Mouse (Mus musculus): ENCODE results near the gene Ccl22.

Ccl22 gene

GRCm38 (mm10) chr8:94745476-94746184, at the start of gene Ccl22:
TSS of gene Ccl22 (plus strand) at chr8:94745590.
- no peak for DNase-seq

- peak; percentile 69 to 78 for DNase-seq
Observed at GRCm38 (mm10) chr8:94695994-94696384, 49.4 kb upstream of the Ccl22 start, which contains the start of gene Pllp. TSS of gene Pllp (minus strand) at chr8:94696278.

GRCm38 (mm10) chr8:94696566-94696965, 48.8 kb upstream of the Ccl22 start:
- no peak for DNase-seq

- no peak for DNase-seq
Observed at GRCm38 (mm10) chr8:94697956-94698355, 47.4 kb upstream of the Ccl22 start.

GRCm38 (mm10) chr8:94699366-94699765, 46.0 kb upstream of the Ccl22 start:
- no peak for DNase-seq

DNA sequence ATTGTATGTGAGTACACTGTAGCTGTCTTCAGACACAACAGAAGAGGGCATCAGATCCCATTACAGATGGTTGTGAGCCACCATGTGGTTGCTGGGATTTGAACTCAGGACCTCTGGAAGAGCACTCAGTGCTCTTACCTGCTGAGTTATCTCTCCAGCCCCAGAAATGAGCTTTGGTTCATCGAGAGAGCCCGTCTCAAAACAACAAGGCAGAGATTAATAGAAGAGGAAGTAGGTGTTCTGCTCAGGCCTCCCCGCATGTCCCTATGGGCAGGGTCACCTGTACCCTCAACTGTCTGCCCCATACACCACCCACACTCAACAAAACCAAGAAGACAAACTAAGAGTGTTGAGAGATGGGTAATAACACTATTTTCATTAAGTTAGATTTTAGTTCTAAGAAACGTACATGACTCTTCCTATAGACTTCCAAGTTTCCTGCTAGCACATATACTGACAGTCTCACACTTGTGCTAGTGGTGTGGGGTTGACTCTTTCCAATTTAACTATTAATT, 44.9 kb upstream of the Ccl22 start:
- DNase-seq: no peak

- DNase-seq: no peak
Observed at GRCm38 (mm10) chr8:94702156-94702555, 43.2 kb upstream of the Ccl22 start.

DNA sequence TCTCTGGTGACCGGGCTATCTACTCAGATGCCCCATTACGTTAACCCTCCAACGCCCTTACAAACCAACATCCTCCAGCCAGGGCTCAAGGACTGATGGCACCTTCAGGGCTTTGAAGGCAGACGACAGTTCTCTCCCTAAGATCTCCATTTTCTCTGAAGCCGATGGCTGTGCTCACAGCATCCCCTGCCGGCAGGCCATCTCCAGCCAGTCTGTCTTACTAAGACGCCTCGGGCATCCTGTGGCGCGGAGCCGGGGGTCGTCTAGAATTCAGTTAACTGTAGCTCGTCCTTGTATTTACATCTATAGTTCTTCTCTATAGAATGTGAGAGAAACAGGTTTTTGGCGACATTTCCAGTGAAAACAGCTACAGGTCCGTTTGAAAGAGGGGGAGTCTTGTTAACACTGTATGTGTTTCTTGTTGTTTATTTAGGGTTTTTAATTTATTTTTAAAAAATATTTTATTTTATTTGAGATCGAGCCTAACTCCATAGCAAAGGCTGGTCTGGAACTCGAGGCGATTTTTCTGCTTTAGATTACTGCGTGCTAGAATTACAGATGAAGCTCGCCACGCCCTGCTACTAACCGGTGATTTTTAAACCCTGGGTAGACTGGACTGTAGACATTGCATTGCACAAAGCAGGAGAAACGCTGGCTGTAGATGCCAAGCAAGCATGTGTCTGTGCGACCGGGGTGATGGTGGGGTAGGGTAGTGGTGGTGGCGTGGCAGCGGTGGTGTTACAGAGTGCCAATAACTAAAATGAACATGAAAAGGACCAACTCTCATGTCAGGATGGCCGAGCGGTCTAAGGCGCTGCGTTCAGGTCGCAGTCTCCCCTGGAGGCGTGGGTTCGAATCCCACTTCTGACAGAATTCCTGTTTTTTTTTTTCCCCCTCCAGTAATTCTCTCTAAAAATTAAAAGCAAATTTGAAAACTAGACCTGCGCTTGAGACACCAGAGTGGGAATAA, 42.3 kb upstream of the Ccl22 start:
- peak; percentile 87 to 91 for DNase-seq

DNA sequence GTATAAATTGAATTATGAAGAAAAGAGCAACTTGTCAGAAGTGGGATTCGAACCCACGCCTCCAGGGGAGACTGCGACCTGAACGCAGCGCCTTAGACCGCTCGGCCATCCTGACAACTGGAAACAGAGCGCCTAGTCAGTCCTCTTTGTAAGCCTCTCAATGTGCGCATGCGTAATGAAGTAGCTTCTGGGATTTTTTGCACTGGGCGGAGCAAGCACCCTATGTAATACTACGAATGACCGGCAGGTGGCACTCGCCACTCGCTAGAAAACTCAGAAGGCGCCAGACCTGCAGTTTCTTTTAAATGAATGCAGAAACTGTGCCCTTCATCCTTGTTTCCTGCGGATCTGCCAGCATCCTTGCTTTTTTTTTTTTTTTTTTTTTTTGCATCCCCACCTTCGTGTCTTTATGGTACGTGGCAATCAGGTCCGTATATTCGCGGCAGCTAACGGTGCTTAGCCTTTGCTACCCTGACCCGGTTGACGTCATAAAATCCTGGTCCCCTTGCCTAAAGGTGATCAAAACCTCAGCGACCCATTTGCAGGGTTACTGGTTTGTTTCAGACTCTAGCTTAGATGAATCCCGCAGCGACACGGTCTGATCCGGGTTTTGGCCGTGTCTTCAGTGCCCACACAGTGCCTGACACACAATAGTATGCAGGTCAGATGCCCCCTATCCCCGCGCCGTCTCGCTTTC, 41.3 kb upstream of the Ccl22 start:
- peak; percentile 96 to 97 for DNase-seq

DNA sequence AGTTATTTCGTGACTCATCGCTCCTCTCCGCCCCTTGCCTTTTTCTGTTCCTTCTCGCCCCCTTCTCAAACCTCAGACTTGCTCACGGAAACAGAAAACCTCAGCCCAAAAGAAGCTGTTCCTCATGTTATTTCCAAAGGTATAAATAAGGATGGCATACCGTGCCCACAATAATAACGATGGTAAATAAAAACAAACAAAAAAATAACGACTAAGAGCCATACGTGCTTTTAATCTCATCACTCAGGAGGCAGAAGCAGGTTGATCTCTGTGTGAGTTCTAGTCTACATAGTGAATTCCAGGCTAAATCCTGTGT, 40.8 kb upstream of the Ccl22 start:
- no peak for DNase-seq

DNA sequence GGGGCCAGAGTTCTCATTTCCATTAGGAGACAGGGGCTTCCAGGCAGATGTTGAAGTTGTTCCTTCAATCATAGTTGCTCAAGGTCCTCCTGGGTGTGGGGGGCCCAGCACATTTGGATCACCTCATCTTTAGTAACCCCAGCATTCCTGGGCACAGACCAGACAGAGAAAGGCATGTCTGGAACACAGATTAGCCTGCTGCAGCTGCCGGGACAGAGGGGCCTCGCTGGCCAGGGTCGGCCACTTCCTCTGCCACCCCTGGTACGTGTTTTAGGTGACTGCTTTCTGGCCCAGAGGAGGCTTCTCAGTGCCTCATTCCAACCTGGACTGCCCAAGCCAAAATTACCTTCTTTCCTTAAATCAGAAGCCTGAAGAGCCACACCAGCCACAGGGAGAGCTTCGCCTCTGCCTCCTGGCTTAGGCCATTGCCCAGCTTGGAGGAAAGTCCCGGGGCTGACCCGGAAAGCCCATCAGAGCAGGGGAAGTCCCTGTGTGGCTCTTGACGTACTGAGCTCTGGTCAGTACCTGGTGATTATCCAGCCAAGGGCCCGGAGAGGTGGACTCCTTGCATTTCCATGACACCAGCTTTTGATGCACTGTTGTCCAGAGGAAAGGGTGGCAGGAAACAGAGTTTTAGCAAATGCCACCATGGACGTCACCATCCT, 39.7 kb upstream of the Ccl22 start:
- DNase-seq: no peak

DNA sequence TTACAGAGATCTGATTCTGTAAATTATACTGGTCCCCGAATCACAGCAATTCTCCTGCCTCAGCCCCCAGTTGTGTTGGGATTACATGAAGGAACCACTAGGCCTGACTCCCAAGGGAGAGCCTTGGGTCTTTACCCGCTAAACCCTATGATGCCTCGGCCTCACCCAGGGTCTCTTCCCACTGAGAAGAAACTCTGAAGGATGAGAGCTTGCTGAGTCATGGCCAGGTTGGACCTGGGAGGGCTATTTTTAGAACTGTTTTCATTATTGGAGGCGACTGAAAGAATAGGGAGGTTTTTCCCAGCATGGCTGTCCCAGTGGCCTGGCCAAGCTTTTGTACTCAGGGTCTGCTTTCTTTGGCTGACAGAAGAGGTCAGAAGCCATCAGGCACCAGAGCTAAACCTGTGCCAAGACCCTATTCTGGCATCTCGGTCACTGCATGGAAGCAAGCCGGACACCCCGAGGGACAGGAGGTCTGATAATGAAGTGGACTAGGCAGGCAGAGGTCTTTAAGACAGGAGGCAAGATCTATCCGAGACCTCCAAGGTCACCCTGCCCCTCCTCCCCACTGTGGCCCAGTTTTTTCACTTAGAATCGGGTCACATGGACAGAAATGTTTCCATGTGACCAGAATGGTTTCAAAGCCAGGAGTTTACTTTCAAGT, 38.5 kb upstream of the Ccl22 start:
- no peak for DNase-seq

DNA sequence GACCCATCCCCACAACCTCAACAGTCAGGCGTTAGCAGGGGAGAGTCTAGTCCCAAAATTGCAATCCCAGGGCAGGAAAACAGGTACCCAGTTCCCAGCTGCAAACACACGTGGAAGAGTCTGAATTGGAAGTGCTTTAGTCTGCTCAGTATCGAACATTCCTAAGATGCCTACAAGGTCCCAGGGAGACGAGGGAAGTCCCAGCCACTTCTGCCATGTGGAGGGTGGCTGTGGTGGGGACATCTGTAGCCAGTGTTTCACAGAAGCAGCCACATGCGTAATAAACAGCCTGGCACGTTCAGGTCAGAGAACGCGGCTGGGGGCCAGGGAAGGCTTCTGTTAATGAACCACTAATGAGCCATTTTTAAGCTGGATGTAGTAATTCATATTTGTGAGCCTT, 35.1 kb upstream of the Ccl22 start:
- DNase-seq: no peak

DNA sequence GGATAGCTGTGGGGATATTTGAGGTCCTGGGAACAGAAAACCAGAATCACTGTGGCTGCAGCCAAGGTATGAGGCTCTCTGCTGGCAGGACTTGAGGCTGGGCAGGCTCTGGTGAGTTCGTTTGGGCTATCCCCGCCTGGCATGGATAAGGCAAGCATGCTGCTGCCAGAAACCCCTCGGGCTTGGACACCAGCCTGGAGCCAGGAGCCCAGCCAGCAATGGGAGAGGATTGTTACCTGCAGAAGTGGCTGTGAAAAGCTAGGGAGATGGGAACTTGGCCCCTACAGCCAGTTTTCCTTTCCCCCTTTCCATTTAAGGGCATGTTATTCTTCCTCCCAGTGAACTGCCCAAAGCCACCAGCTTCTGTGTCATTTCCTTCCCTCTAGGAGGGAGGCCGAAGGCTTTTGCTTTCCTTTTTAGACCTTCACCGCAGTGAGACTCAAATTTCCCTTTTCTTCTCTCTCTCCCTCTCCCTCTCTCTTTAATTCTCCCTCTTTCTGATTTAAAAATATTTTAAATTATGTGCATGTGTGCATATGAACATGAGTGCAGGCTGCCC, 34.2 kb upstream of the Ccl22 start:
- no peak for DNase-seq

DNA sequence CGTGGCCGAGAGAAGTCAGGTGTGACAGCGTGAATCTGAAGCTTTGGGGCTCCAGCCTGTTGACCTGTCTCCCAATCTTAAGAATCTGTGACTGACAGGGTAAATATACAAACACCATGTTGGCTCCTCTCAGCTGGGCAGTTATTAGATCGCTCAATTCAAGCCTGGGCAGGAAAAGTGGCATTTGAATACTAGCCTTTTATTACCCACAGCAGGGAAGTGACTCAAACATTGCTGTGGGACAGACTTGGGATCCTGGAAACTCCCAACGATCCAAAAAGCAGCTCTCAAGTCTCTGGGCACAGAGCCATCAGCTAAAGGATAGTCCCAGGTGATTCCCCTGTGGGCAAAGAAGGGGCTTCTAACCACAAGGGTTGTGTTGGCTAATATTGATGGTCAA, 30.8 kb upstream of the Ccl22 start:
- DNase-seq: no peak

GRCm38 (mm10) chr8:94715871-94716270, 29.5 kb upstream of the Ccl22 start:
- no peak for DNase-seq

DNA sequence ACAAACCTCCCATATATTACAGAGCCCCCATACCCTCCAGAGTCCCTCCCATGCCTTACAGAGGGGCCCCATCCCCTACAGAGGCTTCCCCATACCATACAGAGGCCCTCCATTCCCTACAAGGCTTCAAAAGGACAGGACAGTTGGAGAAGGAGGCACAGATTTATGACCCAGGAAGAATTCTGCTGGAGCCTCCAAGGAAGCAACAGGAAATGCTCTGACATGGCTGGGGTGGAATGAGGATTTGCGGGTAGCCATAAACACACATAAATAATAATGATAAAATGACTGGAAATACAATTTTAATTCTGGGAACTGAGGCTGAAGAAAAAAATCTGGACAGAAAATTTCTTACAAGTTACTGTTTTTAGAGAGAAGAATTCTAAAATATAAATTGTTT, 28.5 kb upstream of the Ccl22 start:
- DNase-seq: no peak

DNA sequence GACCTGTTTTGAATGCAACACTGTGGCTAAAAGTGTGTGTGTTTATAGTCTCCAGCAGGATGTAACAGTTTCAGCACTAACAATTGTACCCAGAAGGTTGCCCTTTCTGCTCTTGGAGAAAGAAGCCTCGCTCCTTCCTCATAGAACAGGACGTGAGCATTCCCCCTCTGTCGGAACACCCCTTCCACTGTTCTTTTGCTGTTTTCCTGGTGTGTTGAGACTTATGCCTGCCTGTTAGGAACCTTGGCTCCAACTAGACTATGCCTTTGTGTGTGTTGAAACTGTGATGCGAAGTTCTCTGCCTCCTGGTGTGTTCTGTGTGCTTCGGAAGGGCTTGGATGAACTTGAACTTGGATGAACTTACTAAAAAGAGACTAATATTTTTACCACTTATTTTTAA, 19.4 kb upstream of the Ccl22 start:
- no peak for DNase-seq

- DNase-seq: peak; percentile 17 to 32
Observed at GRCm38 (mm10) chr8:94729301-94729700, 16.1 kb upstream of the Ccl22 start.

DNA sequence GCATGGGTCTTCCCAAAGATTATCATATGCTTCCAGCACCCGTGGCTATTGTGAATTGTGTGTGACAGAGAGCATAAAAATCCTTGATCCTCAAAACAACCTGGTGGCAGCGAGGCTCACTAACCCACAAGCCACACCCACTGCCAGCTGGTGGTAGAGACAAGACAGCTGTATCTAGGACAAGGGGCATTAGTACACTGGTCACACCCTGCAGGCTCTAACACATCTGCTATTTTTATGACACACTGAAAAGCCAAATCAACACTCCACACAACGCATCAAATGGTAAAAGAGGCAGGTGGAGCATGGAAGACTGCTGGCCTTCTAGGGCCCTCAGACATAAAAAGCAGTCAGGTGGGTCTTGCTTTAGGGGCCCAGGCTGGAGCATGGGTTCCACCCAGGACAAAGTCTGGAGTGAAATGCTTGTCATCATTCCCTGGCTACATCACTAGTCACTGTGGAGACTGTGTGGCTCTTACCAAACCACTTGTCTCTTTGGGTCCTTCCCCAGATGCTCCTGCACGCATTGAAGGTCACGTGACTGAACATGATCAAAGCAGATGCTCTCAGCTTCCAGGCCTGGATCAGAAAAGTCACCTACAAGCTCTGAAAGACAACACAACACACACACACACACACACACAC, 11.4 kb upstream of the Ccl22 start:
- no peak for DNase-seq

DNA sequence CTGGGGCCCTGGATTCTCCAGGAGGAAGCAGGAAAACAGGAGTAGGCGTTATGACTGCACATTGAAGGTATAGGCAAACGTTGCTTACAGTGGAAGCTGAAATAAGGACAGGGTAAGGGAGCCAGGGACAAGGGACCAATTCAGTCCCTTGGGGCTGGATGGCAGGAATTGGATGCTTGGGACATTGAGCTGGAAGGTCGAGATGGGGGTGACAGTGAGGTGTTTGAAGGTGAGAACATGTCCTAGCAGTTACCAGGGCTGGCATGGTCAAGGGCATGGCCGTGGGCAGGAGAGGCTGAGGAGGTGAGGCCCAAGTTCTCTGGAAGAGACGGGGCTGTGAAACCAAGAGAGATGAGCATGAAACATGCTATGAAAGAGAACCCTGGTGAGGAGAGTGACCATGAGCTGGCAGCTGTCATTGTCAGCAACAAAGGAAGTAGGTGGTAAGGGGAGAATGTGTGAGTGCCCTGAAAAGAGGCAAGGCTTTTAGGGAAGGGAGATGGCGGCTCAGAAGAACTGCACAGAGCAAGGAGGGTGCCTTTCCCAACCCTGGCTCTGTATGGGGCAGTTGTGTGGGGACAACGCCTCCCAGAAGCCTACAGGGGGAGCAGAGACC, 10.5 kb upstream of the Ccl22 start:
- no peak for DNase-seq
